Mouse (Mus musculus): ENCODE results near the gene Rai1.

DNA sequence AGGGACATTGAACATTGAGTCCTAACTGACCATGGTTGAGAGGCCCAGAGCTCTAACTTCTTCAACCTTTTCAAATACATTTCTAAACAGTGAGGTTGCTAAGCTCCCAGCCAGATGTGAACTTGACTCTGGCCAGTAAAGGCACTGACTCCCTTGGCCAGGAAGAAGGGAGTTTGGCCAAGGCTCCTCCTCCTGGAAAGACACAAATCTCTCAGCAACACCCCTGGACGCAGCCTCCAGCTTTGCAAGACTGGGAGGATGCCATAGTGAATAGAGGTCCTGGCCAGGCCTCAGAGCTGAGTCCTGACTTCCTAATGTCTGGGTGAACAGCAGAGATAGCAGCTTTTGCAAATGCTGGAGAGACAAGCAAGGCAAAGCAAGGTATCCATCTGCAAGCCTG lies 18.1 kb upstream of the Rai1 start:
- no peak for TF ChIP-seq ZNF384 (IDR thresholded peaks at IDR 0.05; ENCODE audit: low read depth, low read length)
- no peak for TF ChIP-seq POLR2A (IDR thresholded peaks at IDR 0.05; ENCODE audit: control insufficient read depth in 1 of 2, insufficient read depth in 1 of 2, low read depth in 1 of 2, low read length in 2 of 2, poor library complexity in 1 of 2)
- TF ChIP-seq CTCF (IDR thresholded peaks at IDR 0.05 in 2 of 3, conservative IDR thresholded peaks at IDR 0.05 in 1 of 3; ENCODE audit: control insufficient read depth in 1 of 3, insufficient read depth in 1 of 3, low read depth in 2 of 3, low read length in 3 of 3, poor library complexity in 1 of 3, severe bottlenecking in 1 of 3), result no peak
- TF ChIP-seq ZMIZ1 (IDR thresholded peaks at IDR 0.05; ENCODE audit: low read depth, low read length), result no peak

Measured in MEL (cell line).